Mouse (Mus musculus): ENCODE measurements at regions not wholly inside any gene's neighbourhood (a gene's known extent, or its start where the extent isn't known, plus 50 kb on each side); places are given as distances from the start of the nearest gene placed in this dataset.

GRCm38 (mm10) chr12:29100042-29100570 lies 348.5 kb downstream of the Eipr1 start:
- TF ChIP-seq POLR2A (IDR thresholded peaks at IDR 0.05; ENCODE audit: insufficient read depth, low read length): no peak
- no peak for TF ChIP-seq CTCF (IDR thresholded peaks at IDR 0.05; ENCODE audit: low read depth, low read length)
- no peak for TF ChIP-seq EP300 (IDR thresholded peaks at IDR 0.05; ENCODE audit: insufficient read depth, low read depth, low read length)

Data from ES-Bruce4 (cell line).